19 mouse cellular contexts compared by ENCODE assay signal in the genomic region with DNA sequence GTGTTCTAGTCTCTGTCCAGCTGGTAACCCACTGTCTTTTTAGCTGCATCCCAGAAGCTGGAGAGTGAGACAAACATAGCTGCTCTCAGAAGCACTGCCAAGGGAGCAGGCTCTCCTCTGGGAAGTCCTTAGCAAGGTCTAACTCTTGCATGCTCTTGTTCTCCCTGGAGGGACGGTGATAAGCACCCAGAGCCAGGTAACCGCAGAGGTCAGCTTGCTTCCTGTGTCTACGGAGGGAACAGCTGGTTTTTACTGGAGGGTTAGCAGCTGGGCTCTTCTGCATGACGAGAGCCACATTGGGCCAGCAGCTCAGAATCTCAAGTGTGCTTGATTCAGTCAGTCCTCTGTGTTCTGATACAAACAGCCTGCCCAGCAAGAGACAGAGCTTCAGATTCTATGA.
"Had no signal": no experiment of that assay in that cellular context is flagged by ENCODE, and none has a peak within 500 bp of the region (broad histone marks: within the 10 kb centered on the region; RNA-seq: fewer than 3 reads in every experiment).

No protein-coding gene starts in this region.

- H3K27me3 ChIP-seq: limb, embryonic 12.5 days; limb, embryonic 15.5 days; megakaryocyte, embryonic 14.5 days; midbrain, embryonic 13.5 days had no signal

- ATAC-seq: intestine, embryonic 16.5 days; liver, postnatal 0 days; lung, postnatal 0 days; midbrain, embryonic 13.5 days; midbrain, embryonic 16.5 days had no signal

- H3K4me2 ChIP-seq: limb, embryonic 12.5 days; limb, embryonic 15.5 days; liver, embryonic 11.5 days; lung, embryonic 14.5 days; midbrain, embryonic 13.5 days had no signal

- H3K4me1 ChIP-seq: limb, embryonic 12.5 days; megakaryocyte, embryonic 14.5 days; midbrain, embryonic 10.5 days; midbrain, embryonic 13.5 days had no signal

- H3K27ac ChIP-seq: limb, embryonic 12.5 days; limb, embryonic 15.5 days; liver, embryonic 14.5 days; macrophage; midbrain, embryonic 10.5 days; midbrain, embryonic 13.5 days; stomach, postnatal 0 days had no signal

- H3K9me3 ChIP-seq: limb, embryonic 15.5 days; midbrain, embryonic 13.5 days had no signal

- H3K9ac ChIP-seq: limb, embryonic 12.5 days; limb, embryonic 15.5 days; liver, embryonic 14.5 days; liver, postnatal 0 days; lung, embryonic 14.5 days; midbrain, embryonic 13.5 days had no signal

- H3K36me3 ChIP-seq: limb, embryonic 12.5 days; limb, embryonic 15.5 days; midbrain, embryonic 10.5 days; midbrain, embryonic 13.5 days had no signal

- H3K4me3 ChIP-seq: limb, embryonic 12.5 days; limb, embryonic 15.5 days; megakaryocyte, embryonic 14.5 days; midbrain, embryonic 10.5 days; midbrain, embryonic 13.5 days had no signal

- DNase-seq: kidney, postnatal 14 days; left cerebral cortex, postnatal 4 days; liver, postnatal 0 days; lung, embryonic 14.5 days; thymus, adult 2 months; thymus, postnatal 14 days; thymus, postnatal 4 days had no signal
